Mouse (Mus musculus): Measurements from ENCODE around the gene Gm12166.

- no peak for TF ChIP-seq CTCF (IDR thresholded peaks at IDR 0.05)
- no peak for TF ChIP-seq EP300 (IDR thresholded peaks at IDR 0.05)
Measured at GRCm38 (mm10) chr11:46077304-46077703, 25.2 kb upstream of the Gm12166 start.

All from lung, postnatal 0 days (tissue).